Mouse (Mus musculus) lung, adult 2 months (tissue): ENCODE results near the gene Plxdc2.

Experiments used
- CTCF ChIP-seq: fragments of 200-500 bp; IDR thresholded peaks from 2 replicates; pipeline ENCODE4 v1.5.1; 2011; ENCODE audit warnings: mild to moderate bottlenecking, low read length, control low read depth; ENCODE audit not compliant: insufficient read depth
- POLR2A ChIP-seq: fragments of 200-500 bp; IDR thresholded peaks from 2 replicates; pipeline ENCODE4 v1.6.1; 2011; ENCODE audit warnings: low read depth, mild to moderate bottlenecking, control low read depth, low read length, borderline replicate concordance; ENCODE audit errors: extremely low read depth

GRCm38 (mm10) chr2:16483943-16484342 lies 127.8 kb downstream of the Plxdc2 start:
- TF ChIP-seq CTCF (no peak), POLR2A (no peak)
